Mouse (Mus musculus) gastrocnemius, postnatal 4 days (tissue): ENCODE measurements at regions not wholly inside any gene's neighbourhood (a gene's known extent, or its start where the extent isn't known, plus 50 kb on each side); places are given as distances from the start of the nearest gene placed in this dataset.
A peak's percentile ranks its signal among the peaks of the same experiment; 100 is the strongest.

Experiments
- DNase-seq, 2 experiments: peaks; one replicate each; pipeline ENCODE4 v3.0.0; 2021 to 2022; ENCODE audit warnings: low spot score in 2 of 2, mixed read lengths in 2 of 2

DNA sequence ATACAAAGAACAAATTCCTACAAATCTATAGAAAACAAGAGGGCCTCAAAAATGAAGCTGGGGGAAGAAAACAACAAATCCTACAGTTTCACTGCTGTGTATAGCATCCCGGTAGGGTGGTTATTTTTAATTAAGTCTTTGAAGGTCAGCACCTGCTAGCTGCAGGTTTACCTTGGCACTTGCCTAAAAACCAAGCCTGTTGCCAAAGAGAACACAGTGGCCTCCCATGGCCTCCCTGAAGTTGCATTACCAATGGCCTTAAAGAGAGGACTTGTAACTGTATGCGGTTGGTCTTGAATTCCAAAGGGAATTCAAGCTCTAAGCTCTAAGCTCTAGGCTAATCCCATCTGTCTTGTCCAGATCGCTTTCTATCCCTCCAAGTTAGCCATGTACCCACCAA lies 169.7 kb upstream of the Ankrd55 start:
- no peak for DNase-seq

DNA sequence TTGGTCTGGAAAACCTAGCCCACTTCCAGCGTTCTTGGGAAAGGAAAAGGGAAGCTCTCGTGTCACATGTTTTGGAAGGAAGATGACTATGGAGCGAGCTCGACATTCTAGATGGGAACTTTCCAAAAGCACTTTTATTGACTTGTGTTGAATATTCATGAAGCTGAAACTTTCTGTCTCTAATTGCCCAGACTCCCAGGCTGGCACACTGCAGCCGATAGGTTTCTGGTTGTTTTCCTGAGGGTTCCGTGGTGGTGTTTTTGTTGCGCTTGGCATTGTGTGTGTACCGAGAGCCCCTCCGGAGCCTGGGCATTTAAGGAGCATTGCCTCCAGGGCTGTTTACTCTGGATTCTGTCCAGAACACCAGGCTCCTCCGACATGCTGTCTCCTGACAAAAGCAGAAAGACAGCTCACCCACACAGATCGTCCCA lies 168.6 kb upstream of the Ankrd55 start:
- DNase-seq: no peak

DNA sequence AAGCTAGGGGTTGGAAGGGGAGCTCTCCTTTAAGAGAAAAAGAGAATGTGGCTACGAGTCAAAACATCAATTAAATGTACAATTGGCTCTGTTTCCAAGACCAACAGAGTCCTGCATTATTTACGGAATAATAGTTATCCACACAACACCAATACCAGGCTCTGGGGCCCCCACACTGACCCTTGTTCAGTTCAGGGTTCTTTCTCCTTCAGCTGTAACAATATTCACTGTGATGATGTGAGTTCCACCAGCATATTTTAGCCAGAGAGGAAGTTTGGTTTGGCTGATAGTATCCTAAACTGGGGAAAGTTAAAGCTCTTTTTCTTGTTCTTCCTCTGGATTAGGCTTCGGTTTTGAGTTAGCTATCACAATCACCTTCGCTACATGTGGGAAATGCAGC lies 167.9 kb upstream of the Ankrd55 start:
- DNase-seq: no peak

DNA sequence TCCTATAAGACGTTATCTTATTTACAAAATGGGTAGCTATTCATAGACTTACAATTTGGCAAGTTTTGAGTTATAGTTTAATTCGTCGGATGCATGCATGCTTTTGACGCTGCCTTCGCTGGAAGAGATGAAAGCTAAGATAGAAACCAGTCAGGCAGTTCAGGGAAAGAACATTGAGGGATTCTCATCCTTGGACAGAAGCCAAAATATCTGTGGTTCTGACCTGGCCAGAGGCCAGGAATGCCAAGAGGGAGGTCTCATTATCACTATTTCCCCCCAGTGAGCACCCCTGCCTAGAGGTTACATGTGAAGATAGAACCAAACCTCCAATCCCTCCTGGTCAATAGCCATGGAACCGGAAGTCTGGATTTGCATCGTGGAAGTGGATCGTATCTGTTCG lies 167.1 kb upstream of the Ankrd55 start:
- no peak for DNase-seq

DNA sequence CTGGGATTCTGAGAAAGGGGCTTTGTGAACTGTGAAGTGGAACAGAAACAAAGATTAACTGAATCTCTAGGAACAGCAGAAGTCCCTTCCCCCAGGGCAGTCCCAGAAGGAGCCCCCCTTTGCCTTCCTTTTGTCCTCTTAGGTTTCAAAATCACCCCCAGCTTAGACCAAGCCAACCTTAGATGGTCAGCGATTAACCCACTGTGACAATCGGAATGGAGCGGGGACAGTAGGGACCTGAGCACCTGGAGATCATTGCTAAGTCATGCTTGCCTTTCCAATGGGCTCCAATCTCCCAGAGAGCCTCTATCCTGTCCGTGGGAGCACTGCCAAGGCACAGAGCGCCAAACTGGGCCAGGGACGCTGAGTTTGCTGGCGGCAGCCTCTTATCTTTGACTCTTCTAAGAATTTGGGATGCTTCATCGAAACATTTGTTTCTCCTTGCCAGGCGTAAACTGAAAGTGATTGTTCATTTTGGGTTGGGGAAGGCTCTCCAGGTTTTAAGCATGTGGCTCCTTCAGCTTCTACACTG lies 165.3 kb upstream of the Ankrd55 start:
- DNase-seq: no peak

DNA sequence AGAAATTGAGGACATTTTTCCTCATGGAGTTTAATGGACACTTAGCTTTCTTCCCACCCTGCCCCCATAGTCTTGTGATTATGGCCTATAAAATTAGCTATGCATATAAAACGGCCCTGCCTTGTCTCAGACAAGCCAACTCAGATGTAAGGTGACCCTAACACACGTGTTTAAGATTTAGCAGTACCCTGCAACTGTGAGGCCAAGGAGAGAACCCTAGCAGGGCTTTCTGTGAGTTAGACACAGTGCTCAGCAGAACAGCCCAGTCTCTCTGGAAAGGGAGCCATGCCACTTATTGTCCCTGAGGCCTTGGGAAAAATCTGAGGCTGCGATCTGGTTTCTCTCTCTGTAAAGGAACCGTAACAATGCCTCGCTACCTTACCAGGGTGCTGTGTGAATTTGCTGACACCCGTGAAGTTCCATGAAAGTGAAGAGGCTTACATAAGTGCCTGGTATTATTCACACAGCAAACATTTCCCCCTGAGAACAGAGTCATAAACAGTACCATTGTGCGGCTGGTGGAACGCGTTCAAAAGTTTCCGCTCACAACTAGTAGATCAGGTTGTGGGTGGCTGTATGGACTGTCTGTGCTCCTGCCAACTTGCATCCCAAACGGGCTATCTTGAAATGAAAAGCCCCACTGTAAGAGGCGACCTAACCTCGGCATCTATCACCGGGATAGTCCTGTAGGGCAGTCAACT lies 162.3 kb upstream of the Ankrd55 start:
- DNase-seq: no peak

DNA sequence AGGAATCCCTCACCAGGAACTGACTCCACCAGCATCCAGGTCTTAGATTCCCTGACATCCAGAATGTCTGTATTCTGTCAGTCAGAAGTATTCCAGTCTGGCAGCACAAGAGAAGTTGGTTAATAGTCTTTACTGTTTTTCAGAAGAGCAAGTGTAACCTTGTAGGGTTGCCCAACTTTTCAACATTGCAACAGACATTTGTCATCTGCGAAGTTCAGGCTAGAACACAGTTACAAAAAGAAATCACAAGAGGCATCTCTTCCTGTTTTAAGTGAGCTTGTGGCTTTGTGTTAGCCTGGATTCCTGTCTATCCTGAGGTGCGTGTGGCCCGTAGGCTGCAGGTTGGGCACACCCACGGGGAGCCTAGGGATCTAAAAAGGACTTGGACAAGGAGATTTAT lies 158.0 kb upstream of the Ankrd55 start:
- DNase-seq: no peak

DNA sequence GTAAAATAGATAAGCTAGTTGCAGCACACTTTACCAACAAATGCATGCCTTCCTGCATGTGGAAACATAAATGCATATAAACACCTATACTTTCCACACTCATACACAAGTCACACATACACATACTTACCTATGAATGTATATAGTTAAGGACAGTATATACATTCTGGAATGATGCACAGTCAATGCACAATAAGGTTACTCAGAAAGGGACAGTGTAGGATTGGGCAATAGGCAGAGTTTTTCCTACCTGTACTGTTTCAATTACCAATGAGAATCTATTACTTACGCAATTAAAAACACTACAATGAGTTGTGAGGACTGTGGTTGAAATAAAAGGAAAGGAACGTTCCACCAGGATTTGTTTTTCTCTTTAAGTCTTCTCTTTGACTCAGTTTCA lies 157.5 kb upstream of the Ankrd55 start:
- no peak for DNase-seq

DNA sequence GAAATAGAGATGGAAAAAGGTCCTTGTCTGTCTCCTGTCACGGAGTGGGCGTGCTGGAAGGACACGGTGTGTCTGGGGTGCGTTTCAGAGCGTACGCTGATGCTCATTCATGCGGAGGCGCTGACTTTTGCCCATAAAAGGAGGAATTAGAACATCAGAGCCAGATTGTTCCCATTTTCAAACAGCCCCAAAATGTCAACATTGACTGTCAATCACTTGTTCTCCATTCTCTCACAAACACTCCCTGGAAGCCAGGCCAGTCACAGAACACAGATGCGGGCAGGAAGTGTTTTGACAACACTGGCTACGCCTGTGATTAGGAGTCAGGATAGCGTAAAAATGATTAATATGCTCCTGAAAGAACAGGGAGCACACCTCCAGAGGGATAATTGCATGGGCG lies 157.1 kb upstream of the Ankrd55 start:
- DNase-seq: no peak

DNA sequence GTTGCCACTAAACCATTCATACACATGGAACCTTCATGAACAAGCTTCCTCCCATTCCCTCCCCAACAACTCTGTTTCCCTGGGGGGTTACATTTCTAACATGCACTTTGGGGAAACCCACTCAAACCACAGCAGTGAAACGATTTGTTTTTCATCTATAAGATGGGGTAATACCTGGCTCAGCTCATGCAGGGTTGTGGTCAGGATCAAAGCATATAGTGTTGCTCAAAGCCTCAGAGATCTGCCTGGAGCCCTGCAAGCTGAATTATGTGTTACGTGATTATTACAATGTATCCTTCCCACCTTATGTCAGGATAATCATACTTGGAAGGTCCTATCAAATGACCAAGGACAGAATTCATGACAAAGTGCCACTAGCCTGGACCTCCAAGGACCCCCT lies 154.5 kb upstream of the Ankrd55 start:
- no peak for DNase-seq

DNA sequence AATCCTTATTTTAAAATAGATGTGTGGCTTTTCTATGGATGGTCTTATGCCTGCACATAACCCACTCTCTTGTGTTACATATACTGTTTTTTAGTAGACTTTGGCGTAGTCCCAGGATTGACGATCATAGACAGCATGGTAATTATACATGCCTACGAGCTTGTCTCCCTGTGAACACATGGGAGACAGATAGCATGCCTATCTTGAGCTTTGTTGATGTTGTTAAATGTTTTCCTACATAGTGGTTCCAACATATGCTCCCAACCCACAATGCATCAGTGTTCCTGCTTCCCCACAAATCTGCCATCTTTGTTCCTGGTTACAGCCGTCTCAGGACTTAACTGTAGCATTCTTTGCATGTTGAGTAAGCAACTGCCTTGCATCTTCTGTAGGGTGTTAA lies 153.6 kb upstream of the Ankrd55 start:
- DNase-seq: no peak

DNA sequence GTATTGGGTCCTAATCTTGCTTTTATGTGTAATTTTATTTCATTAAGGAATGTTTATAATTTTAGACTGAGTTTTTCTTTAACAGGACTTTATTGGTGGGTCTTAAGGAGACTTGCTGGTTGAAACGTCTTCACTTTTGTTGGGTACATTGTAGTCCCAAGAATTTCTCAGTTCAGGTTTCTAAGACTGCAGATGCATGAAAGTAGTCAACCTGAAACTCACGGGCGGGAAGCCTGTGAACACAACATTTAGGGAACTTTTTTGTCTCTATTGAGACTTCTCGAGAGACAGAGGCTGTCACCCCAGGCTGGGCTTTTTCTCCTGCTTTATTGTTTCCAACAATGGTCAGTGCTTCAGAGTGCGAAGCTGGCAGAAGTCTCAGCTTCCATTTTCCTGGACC lies 152.5 kb upstream of the Ankrd55 start:
- no peak for DNase-seq

DNA sequence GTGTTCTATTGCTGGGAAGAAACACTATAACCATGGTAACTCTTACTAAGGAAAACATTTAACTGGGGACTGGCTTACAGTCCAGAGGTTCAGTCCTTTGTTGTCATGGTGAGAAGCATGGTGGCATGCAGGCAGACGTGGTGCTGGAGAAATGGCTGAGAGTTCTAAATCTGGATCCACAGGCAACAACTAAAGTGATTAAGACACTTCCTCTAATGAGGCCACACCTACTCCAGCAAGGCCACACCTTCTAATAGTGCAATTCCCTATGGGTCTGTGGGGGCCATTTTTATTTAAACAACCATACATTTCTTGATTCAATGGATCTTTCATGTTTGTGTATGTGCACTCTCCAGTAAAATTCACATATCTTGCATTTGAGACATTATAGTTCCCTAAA lies 151.4 kb upstream of the Ankrd55 start:
- DNase-seq: no peak

DNA sequence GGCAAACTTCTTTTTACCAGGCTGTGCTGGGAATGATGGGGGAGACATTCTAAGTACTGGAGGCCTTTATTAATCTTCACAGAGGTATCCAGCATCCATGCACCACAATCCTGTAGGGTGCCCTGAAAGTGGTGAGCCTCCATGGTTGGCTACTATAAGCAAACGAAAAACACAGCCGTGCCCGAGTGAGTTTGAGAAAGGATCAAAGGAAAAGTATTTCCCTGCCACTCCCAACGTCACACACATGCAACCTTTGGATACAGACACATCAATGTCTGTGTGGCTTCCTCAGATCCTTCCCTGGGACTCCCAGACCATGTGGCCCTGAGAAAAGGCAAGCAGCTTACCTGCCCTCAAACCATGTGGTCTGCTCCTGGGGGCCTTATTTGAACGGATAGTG lies 147.4 kb upstream of the Ankrd55 start:
- no peak for DNase-seq

DNA sequence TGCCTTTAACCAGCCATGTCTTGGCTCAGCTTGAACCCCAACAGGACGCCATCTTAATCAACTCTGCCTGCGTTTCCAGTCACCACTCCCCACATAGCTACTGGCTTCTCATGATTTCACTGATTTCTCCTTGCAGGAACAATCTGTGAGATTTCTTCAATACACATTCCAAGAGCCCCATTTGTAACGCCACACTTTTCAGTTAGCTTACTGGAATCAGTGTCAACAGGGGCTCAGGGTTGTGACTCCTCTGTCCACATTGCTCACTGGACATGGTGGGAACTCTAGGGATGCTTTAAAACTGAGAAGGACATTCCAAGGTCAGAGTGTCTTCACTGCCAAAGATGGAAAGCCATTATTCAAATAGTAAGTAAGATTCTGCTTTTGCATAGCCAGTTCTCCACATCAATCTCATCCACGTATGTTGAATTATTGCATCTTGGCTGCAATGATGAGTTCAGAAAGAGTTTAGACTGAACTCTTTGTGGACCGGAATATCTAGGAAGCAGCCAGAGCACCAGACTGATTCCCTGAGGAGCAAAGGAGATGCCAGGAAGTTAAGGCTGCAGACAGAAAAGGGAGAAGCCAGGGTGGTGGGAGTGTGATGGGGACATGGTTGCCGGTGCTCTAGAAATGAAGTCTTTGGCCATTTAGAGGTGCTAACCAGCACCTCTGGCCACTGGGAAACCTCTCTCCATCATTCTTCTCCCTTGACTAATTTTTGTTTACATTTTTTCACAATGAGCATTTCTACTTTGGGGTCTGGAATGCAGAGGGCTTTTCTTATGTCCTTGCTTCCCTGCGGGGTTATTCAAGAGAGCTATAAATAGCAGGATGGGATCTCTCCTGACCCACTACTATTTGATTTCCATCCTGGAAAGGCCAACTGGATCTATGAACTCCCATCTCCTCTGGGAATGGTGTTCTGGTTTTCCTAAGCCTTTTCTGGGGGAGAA lies 143.6 kb upstream of the Ankrd55 start:
- DNase-seq: no peak

DNA sequence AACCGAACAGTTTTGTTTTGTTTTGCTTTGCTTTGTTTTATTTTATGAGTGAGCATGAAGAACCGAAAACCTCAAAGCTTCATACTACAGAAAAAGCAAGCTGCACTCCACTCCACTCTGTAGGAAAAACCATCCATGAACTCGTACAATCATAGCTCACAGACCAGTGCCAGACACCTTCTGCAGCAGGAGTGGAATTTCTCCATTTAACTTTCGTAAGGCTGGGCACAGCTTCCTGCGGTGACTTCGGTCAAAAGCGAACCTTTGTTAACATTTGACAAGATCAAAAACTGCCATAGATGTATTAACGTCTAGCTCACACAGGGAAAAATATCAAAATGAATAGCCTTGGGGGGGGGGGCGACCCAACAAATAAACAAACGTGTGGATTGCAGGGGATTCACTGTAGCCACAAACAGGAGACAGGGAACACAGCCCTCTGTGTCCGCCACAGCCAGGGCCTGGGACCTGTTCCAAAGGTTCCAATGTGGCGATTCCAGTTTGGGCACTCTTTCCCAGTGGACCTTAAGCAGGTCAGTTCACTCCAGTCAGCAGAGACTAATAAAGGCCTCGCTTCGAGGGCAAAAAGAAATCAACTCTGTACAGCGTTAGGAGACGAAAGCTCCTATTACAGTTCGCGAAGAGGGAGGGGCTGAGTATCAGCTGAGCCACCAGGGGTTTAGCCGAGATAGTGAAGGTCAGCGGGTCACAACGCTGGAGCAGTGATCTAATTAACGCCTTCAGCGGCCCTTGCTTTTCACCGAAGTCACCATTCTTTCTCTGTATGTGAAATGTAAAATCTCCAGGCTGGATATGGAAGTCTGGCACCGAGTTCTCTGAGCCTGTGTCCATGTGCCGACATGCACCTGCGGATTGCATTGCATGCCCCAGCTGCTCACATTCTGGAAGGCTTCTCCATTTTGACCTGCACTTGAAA lies 135.4 kb upstream of the Ankrd55 start:
- no peak for DNase-seq

DNA sequence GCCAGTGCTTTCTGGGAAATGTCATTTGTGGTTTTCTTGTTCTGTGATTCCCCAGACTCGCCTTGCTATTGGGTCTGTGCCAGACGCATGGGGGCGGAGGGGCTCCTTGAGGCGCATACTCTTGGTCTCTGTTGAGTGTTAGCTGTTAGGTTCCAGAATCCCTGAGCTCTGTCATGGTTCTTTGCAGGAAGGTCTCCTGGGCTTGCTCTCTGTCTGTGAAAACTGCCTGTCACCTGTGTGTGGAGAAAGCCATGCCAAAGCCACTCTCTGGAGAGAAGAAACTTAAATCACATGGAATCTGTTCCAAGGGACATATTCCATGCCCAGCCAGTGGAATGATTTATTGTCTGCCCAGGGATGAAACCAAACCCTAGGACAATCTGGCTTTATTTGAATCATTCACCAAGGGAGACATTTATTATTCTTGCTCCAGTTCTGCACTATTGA lies 134.5 kb upstream of the Ankrd55 start:
- no peak for DNase-seq

DNA sequence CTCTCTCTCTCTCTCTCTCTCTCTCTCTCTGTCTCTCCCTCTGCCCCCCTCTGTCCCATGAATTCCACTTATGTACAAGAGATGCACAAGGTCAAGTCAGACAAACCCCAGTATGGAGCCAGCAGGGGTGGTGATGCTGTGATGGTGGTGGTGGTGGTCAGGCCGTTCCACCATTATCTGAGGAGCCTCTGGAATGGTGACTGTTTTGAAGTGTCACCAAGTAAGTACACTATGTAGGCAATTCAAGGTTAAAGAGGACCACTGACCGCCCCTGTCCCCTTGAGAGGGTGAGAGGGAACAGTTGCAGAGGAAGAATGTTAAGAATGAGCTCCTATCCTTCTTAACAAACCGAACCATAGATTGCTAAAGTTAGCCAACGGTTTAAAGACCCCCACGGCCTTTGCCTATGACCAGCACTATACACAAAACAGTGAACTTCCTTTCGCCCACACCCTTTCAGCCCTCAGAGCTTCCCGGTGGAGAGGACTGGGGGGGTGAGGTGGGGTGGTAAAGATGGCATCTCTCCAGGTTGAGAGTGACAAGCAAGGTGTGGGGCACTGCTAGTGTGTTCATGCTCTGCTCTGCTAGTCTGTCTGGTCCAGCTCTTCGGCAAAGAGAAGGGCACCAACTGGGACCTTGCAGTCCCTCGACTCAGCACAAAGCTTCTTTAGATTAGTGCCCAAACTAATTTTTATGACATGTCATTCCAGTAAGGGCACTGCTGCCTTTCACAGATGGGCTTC lies 128.7 kb upstream of the Ankrd55 start:
- DNase-seq: no peak

DNA sequence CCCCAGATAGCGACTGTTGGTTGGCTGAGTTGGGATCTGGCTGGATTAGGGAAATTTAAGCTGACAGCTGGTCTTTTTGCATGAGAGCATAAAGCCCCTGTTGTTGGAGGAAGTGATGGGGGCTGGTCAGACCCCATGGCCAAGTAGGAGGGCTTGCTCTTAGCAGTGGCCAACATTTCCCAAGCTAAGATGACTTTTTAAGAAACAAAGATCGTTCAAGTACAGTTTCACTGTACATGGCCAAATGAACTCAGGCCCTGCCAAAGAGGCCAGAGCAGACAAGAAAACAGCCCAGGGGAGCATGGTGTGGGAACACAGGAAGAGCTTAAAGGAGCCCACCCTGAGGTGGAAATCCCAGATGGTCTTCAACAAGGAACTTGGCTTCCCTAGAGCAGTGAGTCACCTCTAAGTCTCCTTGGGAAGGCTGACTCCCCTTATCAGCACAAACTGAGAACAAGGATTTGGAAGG lies 128.0 kb upstream of the Ankrd55 start:
- peak in 1 of 2 experiments; percentile 51 for DNase-seq

DNA sequence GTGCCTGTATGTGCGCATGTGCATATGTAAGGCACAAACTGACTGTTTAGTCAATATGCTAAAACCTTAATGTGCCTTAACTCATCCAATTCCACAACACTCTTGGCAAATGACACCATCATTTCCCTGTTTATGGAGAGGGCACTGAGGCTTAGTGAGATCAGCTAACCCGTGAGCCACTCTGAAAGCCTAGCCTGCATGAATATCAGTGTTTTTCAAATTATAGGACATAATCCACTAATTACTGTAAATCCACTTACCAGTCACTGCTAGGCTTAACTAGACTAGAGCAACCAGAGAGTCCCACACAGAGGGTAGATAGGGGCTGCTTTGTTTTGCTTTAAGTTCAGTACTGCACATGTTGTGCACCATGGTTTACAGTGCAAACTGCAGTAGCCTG lies 127.5 kb upstream of the Ankrd55 start:
- no peak for DNase-seq
